Mouse (Mus musculus) small intestine, adult 2 months (tissue): ENCODE results near the gene Pdia5.

Source experiments
- CTCF ChIP-seq: fragments of 200-500 bp; IDR thresholded peaks from 2 replicates; pipeline ENCODE4 v1.5.1; 2012; ENCODE audit warnings: low read depth, mild to moderate bottlenecking, control low read depth, inconsistent platforms, low read length, moderate library complexity, mixed read lengths; ENCODE audit not compliant: insufficient replicate concordance, insufficient read length; ENCODE audit errors: extremely low read depth
- POLR2A ChIP-seq: fragments of 200-500 bp; IDR thresholded peaks from 2 replicates; pipeline ENCODE4 v1.6.1; 2012; ENCODE audit warnings: low read depth, mild to moderate bottlenecking, control low read depth, inconsistent platforms, low read length, moderate library complexity

DNA sequence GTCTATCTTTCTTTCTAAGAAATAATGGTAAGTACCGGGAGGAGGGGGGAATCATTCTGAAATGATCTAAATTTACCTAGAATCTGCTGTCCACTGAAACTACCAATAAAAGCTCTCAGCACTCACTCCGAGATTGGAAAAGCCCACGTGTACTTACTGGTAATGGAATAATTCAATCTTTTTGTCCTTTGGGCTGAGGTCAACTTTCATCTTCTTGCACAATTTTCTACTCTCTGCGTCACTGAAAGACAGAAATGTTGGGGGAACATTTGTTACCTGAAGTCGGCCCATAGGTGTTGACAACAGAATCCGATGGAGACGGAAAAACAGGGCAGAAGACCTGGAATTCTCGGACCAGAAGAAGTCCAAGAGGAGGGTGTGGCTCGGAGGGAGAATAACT lies 34.4 kb downstream of the Pdia5 start:
- TF ChIP-seq POLR2A (no peak), CTCF (no peak)
